16 mouse cellular contexts compared by ENCODE assay signal in genomic region chr5:146627901-146628300, GRCm38 (mm10). TPM values are rescaled to one million over a fixed set of nuclear protein-coding genes. Genes with fewer than 3 reads are reported as not detected.
DNase-seq lines count a peak whose midpoint lies in the region; ATAC-seq and TF ChIP-seq lines count a peak whose summit lies in the region.
"Had no signal": no experiment of that assay in that cellular context is flagged by ENCODE, and none has a peak within 500 bp of the region (broad histone marks: within the 10 kb centered on the region; RNA-seq: fewer than 3 reads in every experiment).

No protein-coding gene starts in this region.

- H3K36me3 ChIP-seq in forebrain, embryonic 16.5 days (ENCODE audit: control insufficient read depth, insufficient read depth) = no peaks in the 10 kb centered on the region
- no peaks in the 10 kb centered on the region for H3K36me3 ChIP-seq in forebrain, embryonic 12.5 days (replicated peaks)
- no peaks in the 10 kb centered on the region for H3K36me3 ChIP-seq in kidney, postnatal 0 days (ENCODE audit: insufficient read depth, low read length)
- H3K36me3 ChIP-seq: heart, embryonic 12.5 days; hindbrain, embryonic 15.5 days; limb, embryonic 15.5 days; neural tube, embryonic 13.5 days had no signal

- no peak overlapping the region for H3K9ac ChIP-seq in forebrain, embryonic 16.5 days (replicated peaks; ENCODE audit: low read depth, low read length)
- H3K9ac ChIP-seq in forebrain, embryonic 12.5 days = no peak overlapping the region
- H3K9ac ChIP-seq in kidney, postnatal 0 days (ENCODE audit: low read depth, low read length) = no peak overlapping the region
- H3K9ac ChIP-seq: heart, embryonic 12.5 days; hindbrain, embryonic 15.5 days; limb, embryonic 15.5 days; neural tube, embryonic 13.5 days had no signal

- H3K27ac ChIP-seq in forebrain, embryonic 16.5 days (ENCODE audit: low read length) = 0 out of 2 replicates have a peak overlapping the region, but pooled peaks have one; percentile 17
- no peak overlapping the region for H3K27ac ChIP-seq in forebrain, embryonic 12.5 days
- H3K27ac ChIP-seq in kidney, postnatal 0 days = no peak overlapping the region
- H3K27ac ChIP-seq: hindbrain, embryonic 15.5 days; neural tube, embryonic 13.5 days had no signal

- no peaks in the 10 kb centered on the region for H3K27me3 ChIP-seq in forebrain, embryonic 16.5 days (replicated peaks; ENCODE audit: control insufficient read depth, insufficient read depth, low read length)
- H3K27me3 ChIP-seq in forebrain, embryonic 12.5 days = no peaks in the 10 kb centered on the region
- H3K27me3 ChIP-seq in kidney, postnatal 0 days (ENCODE audit: insufficient read depth, low read length) = no peaks in the 10 kb centered on the region
- H3K27me3 ChIP-seq: heart, embryonic 12.5 days; hindbrain, embryonic 15.5 days; limb, embryonic 15.5 days; neural tube, embryonic 13.5 days had no signal

- no peaks in the 10 kb centered on the region for H3K9me3 ChIP-seq in forebrain, embryonic 16.5 days (ENCODE audit: control insufficient read depth, low read length)
- no peaks in the 10 kb centered on the region for H3K9me3 ChIP-seq in forebrain, embryonic 12.5 days
- H3K9me3 ChIP-seq in kidney, postnatal 0 days (replicated peaks; ENCODE audit: low read length) = no peaks in the 10 kb centered on the region
- H3K9me3 ChIP-seq: heart, embryonic 12.5 days; hindbrain, embryonic 15.5 days; limb, embryonic 15.5 days; neural tube, embryonic 13.5 days had no signal

- DNase-seq in kidney, postnatal 0 days (ENCODE audit: low spot score) = peak; percentile 66
- no peak for DNase-seq in kidney, postnatal 10 days
- peak; percentile 25 for DNase-seq in right cerebral cortex, adult 18-20 months
- no peak for DNase-seq in right cerebral cortex, adult 2 months (ENCODE audit: low spot score in 2 of 2)
- no peak for DNase-seq in thymus, postnatal 0 days (ENCODE audit: low spot score)
- no peak for DNase-seq in cerebellum, adult 8-10 months
- DNase-seq: B cell, adult 2 months; cerebellum, postnatal 14 days; lung, postnatal 14 days had no signal

- no peak for TF ChIP-seq CTCF in kidney, postnatal 0 days (IDR thresholded peaks at IDR 0.05; ENCODE audit: low read depth)

- ATAC-seq in forebrain, embryonic 16.5 days = no peak
- ATAC-seq in forebrain, embryonic 12.5 days (ENCODE audit: low FRiP score) = no peak
- ATAC-seq in kidney, postnatal 0 days (replicated peaks; ENCODE audit: low FRiP score, low read depth) = no peak
- ATAC-seq: intestine, postnatal 0 days had no signal

- H3K4me1 ChIP-seq in forebrain, embryonic 16.5 days (replicated peaks; ENCODE audit: control insufficient read depth, insufficient read depth, low read length) = peaks cover 33% of the 10 kb centered on the region
- no peaks in the 10 kb centered on the region for H3K4me1 ChIP-seq in forebrain, embryonic 12.5 days
- H3K4me1 ChIP-seq in kidney, postnatal 0 days (replicated peaks; ENCODE audit: insufficient read depth, low read length) = no peaks in the 10 kb centered on the region
- H3K4me1 ChIP-seq: heart, embryonic 12.5 days; neural tube, embryonic 13.5 days had no signal

- H3K4me3 ChIP-seq in forebrain, embryonic 16.5 days (replicated peaks; ENCODE audit: low read length) = no peak overlapping the region
- no peak overlapping the region for H3K4me3 ChIP-seq in forebrain, embryonic 12.5 days (replicated peaks)
- H3K4me3 ChIP-seq in kidney, postnatal 0 days (replicated peaks; ENCODE audit: low read depth, low read length) = no peak overlapping the region
- H3K4me3 ChIP-seq: heart, embryonic 12.5 days; hindbrain, embryonic 15.5 days; limb, embryonic 15.5 days; neural tube, embryonic 13.5 days had no signal

- no peak overlapping the region for H3K4me2 ChIP-seq in forebrain, embryonic 16.5 days (ENCODE audit: low read length)
- H3K4me2 ChIP-seq in forebrain, embryonic 12.5 days = no peak overlapping the region
- H3K4me2 ChIP-seq in kidney, postnatal 0 days (ENCODE audit: low read length) = no peak overlapping the region
- H3K4me2 ChIP-seq: heart, embryonic 12.5 days; hindbrain, embryonic 15.5 days; limb, embryonic 15.5 days; neural tube, embryonic 13.5 days had no signal

- WGBS in forebrain, embryonic 16.5 days = 32% methylated on average over 5 of the region's 5 CpGs
- 69% methylated on average over 5 of the region's 5 CpGs for WGBS in forebrain, embryonic 12.5 days
- WGBS in kidney, postnatal 0 days = 22% methylated on average over 5 of the region's 5 CpGs

RNA-seq across cellular contexts. Expression of gene Gpr12, which starts 42.9 kb away (rescaled TPM):
- polyA plus RNA-seq in forebrain, embryonic 16.5 days (2015; fragmentation: Nextera tagmentation; extraction: Ambion mirVana) = 37.0 and 42.5 TPM in 2 replicates
- polyA plus RNA-seq in forebrain, embryonic 12.5 days (2016; fragmentation: Nextera tagmentation; extraction: Ambion mirVana) = 0.93 and 1.1 TPM in 2 replicates
- polyA plus RNA-seq in kidney, postnatal 0 days (2015; fragmentation: Nextera tagmentation; extraction: Ambion mirVana) = 0.61 and 0.68 TPM in 2 replicates
- polyA plus RNA-seq in thymus, postnatal 0 days (2015; fragmentation: Nextera tagmentation; extraction: Ambion mirVana) = 0.26 TPM in 1 of 2 replicates, not detected in the other
- polyA plus RNA-seq: heart, embryonic 12.5 days; intestine, postnatal 0 days had no signal

Comparison
In these comparisons a context has a peak if more than half of its experiments do, and no peak if none do; other contexts are left out.
1. DNase-seq: peak in kidney, postnatal 0 days (single experiment) and right cerebral cortex, adult 18-20 months (single experiment); none in kidney, postnatal 10 days (single experiment), right cerebral cortex, adult 2 months (0 of 2), thymus, postnatal 0 days (single experiment) and cerebellum, adult 8-10 months (single experiment).
2. RNA of gene Gpr12, which starts 42.9 kb away (polyA plus RNA-seq): 37.0 to 42.5 TPM in forebrain, embryonic 16.5 days; 0.93 to 1.1 TPM in forebrain, embryonic 12.5 days, 0.61 to 0.68 TPM in kidney, postnatal 0 days and 0.26 TPM in thymus, postnatal 0 days; every median in the first group is over 10 times any median in the second.